Mouse (Mus musculus): ENCODE measurements around the gene Aldh5a1. TPM values are rescaled to one million over a fixed set of nuclear protein-coding genes. Genes with fewer than 3 reads are reported as not detected.

Aldh5a1 gene
- polyA plus RNA-seq (2012; rRNA removed): 5.0 and 5.5 TPM in 2 replicates

DNA sequence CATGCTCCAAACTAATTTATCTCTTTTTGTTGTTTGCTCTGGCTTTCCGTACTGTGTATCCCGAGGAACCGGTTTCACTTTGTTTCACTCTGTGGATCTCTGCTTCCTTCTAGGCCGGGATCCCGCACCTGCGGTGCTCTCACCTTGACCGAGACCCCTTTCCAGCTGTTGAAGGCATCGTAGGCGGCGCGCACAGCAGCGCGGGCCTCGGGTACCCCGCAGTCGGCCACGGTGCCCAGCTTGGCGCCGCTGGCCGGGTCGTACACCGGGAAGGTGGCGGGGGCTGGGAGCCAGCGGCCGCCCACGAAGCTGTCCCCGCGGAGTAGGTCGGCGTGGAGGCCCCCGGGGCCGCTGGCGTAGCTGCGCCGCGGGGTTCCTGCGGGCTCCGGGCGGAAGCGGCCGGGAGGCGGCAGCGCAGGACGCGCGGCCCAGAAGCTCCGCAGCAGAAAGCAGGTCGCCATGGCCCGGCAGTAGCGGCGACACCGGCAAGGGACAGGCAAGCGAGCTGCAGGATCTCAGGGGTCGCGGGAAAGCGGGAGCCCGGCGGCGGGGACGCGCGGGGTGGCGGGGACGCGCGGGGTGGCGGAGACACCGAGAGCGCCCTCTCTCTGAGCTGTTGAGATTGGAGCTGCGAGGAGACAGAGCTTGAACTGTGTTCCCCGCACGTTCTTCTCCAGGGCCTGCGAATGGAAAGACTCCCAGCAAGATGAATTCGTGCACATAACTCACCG lies at the start of gene Aldh5a1:
Aldh5a1 (minus strand) TSS at position 554 of the 731 bp plus-strand sequence.

DNA sequence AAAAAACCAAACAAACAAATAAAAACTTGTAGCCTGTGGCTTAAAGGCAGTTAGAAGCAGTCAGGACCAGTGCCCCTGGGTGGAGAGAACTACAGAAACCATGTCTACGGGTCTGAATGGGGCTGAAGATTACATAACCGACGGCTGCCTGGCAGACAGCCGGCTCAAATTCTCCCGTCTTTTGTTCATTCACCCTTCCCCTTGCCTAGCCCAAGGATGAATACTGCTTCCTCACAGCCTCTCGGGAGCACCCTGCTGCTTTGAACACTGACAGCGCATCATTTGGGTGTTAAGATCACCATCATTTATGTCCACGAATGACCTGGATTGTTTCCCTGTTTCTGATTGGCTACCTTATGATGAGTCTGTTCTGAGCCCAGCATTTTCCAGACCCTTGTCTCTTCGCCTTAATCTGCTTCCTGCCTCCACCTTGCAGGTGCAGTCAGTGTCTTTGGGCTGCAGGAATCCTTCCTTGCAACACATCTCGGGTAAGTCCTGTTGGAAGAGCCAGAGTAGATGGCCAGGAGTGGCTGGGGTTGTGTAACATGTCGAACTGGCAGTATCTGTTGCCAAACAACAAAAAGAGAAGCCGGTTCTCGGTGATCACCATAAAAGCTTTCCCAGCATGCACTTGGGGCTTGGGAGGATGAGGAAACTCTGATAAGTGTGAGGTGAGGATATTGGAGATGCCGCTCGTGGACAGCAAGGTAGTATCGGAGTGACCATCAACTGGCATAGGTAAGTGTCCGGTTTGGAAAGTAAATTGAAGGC lies 5.2 kb upstream of the Aldh5a1 start, which contains the start of gene Gpld1:
Gpld1 (plus strand) TSS at position 641 of the 771 bp plus-strand sequence.

Other genes with a start within 250 kb of the Aldh5a1 start
- gene Armh2, start 196.4 kb downstream of the Aldh5a1 start, polyA plus RNA-seq (2012; rRNA removed): not detected in 2 replicates
- 31.0 and 32.0 TPM in 2 replicates for gene Gmnn, start 175.7 kb downstream of the Aldh5a1 start, polyA plus RNA-seq (2012; rRNA removed)
- gene BC005537, start 136.0 kb downstream of the Aldh5a1 start, polyA plus RNA-seq (2012; rRNA removed): 29.1 and 30.2 TPM in 2 replicates
- gene Acot13, start 106.1 kb downstream of the Aldh5a1 start, polyA plus RNA-seq (2012; rRNA removed): 46.8 and 53.9 TPM in 2 replicates
- 18.0 and 18.5 TPM in 2 replicates for gene Tdp2, start 106.0 kb downstream of the Aldh5a1 start, polyA plus RNA-seq (2012; rRNA removed)
- 0.23 and 0.31 TPM in 2 replicates for gene D130043K22Rik, start 92.5 kb downstream of the Aldh5a1 start, polyA plus RNA-seq (2012; rRNA removed)
- gene Gpld1, start 5.5 kb upstream of the Aldh5a1 start, polyA plus RNA-seq (2012; rRNA removed): 52.9 and 57.0 TPM in 2 replicates
- gene Mrs2, start 82.7 kb upstream of the Aldh5a1 start, polyA plus RNA-seq (2012; rRNA removed): 6.0 and 6.6 TPM in 2 replicates
- 0.82 and 1.2 TPM in 2 replicates for gene Dcdc2a, start 118.3 kb upstream of the Aldh5a1 start, polyA plus RNA-seq (2012; rRNA removed)